Mouse (Mus musculus) thymus, postnatal 4 days (tissue): ENCODE measurements around the gene Cend1.
"Not testable (repeated sequence)": the region's sequence is repeated elsewhere in the genome, so short reads cannot be mapped to it uniquely, and the experiment has no call there.

Experiments used
- DNase-seq: peaks from one replicate; pipeline ENCODE4 v3.0.0; 2021

Gene Cend1

GRCm38 (mm10) chr7:141426948-141427730, 2.2 kb downstream of the Cend1 start:
- DNase-seq = no peak

GRCm38 (mm10) chr7:141423811-141424210, 5.5 kb downstream of the Cend1 start:
- DNase-seq = no peak

GRCm38 (mm10) chr7:141420030-141420702, 9.1 kb downstream of the Cend1 start:
- DNase-seq = no peak

GRCm38 (mm10) chr7:141418970-141419369, 10.3 kb downstream of the Cend1 start:
- no peak for DNase-seq

GRCm38 (mm10) chr7:141417731-141418681, 11.3 kb downstream of the Cend1 start:
- DNase-seq = no peak

GRCm38 (mm10) chr7:141416144-141416841, 13.0 kb downstream of the Cend1 start:
- no peak for DNase-seq

GRCm38 (mm10) chr7:141413809-141414584, 15.3 kb downstream of the Cend1 start, which contains the start of gene Gatd1:
Gatd1 (minus strand) TSS chr7:141414136.
- DNase-seq = peak; percentile 100

- peak; percentile 42 for DNase-seq
Observed at GRCm38 (mm10) chr7:141413331-141413730, 16.0 kb downstream of the Cend1 start.

- no peak for DNase-seq
Observed at GRCm38 (mm10) chr7:141411667-141412066, 17.6 kb downstream of the Cend1 start.

- DNase-seq = no peak
Observed at GRCm38 (mm10) chr7:141410631-141411030, 18.7 kb downstream of the Cend1 start.

- peak; percentile 90 for DNase-seq
Observed at GRCm38 (mm10) chr7:141408833-141409232, 20.5 kb downstream of the Cend1 start.

GRCm38 (mm10) chr7:141407670-141408069, 21.6 kb downstream of the Cend1 start:
- not testable (repeated sequence) for DNase-seq

- DNase-seq = no peak
Observed at GRCm38 (mm10) chr7:141405466-141405865, 23.8 kb downstream of the Cend1 start.

- DNase-seq = peak; percentile 79
Observed at GRCm38 (mm10) chr7:141403305-141403704, 26.0 kb downstream of the Cend1 start.

- no peak for DNase-seq
Observed at GRCm38 (mm10) chr7:141395348-141395747, 33.9 kb downstream of the Cend1 start.

- peak; percentile 91 for DNase-seq
Observed at GRCm38 (mm10) chr7:141394771-141395170, 34.5 kb downstream of the Cend1 start.

GRCm38 (mm10) chr7:141394158-141394557, 35.1 kb downstream of the Cend1 start:
- DNase-seq = no peak

- no peak for DNase-seq
Observed at GRCm38 (mm10) chr7:141392552-141393222, 36.6 kb downstream of the Cend1 start.

GRCm38 (mm10) chr7:141391625-141392551, 37.4 kb downstream of the Cend1 start, which contains the start of gene Taldo1:
Taldo1 (plus strand) TSS chr7:141392199.
- DNase-seq = peak; percentile 99
